Comparison of ENCODE assay signal across 19 mouse cellular contexts in genomic region chr7:73025640-73026039, GRCm38 (mm10).
DNase-seq lines count a peak whose midpoint lies in the region; ATAC-seq and TF ChIP-seq lines count a peak whose summit lies in the region.
"Had no signal": no experiment of that assay in that cellular context is flagged by ENCODE, and none has a peak within 500 bp of the region (broad histone marks: within the 10 kb centered on the region; RNA-seq: fewer than 3 reads in every experiment).

No protein-coding gene starts in this region.

- ATAC-seq in forebrain, postnatal 0 days = no peak; the same call in 1 of the 2 replicates
- no peak for ATAC-seq in forebrain, embryonic 15.5 days (replicated peaks)
- ATAC-seq in hindbrain, postnatal 0 days = no peak
- ATAC-seq in hindbrain, embryonic 16.5 days = no peak
- no peak for ATAC-seq in limb, embryonic 14.5 days (ENCODE audit: low FRiP score, low read depth)
- ATAC-seq: forebrain, embryonic 13.5 days; intestine, embryonic 16.5 days had no signal

- no peak for TF ChIP-seq POLR2A in limb, embryonic 14.5 days (IDR thresholded peaks at IDR 0.05; ENCODE audit: borderline replicate concordance, extremely low read depth, insufficient read depth, insufficient read length)

- no peaks in the 10 kb centered on the region for H3K9me3 ChIP-seq in forebrain, postnatal 0 days (ENCODE audit: low read length)
- no peaks in the 10 kb centered on the region for H3K9me3 ChIP-seq in forebrain, embryonic 15.5 days
- H3K9me3 ChIP-seq in hindbrain, postnatal 0 days (ENCODE audit: low read length) = no peaks in the 10 kb centered on the region
- H3K9me3 ChIP-seq in hindbrain, embryonic 16.5 days (ENCODE audit: control insufficient read depth, low read length) = no peaks in the 10 kb centered on the region
- no peaks in the 10 kb centered on the region for H3K9me3 ChIP-seq in limb, embryonic 14.5 days (ENCODE audit: control insufficient read depth, low read length)
- H3K9me3 ChIP-seq in limb, embryonic 10.5 days (replicated peaks) = no peaks in the 10 kb centered on the region
- H3K9me3 ChIP-seq: forebrain, embryonic 13.5 days; heart, embryonic 10.5 days; hindbrain, embryonic 13.5 days; limb, embryonic 13.5 days; midbrain, embryonic 10.5 days had no signal

- peak; percentile 54 for DNase-seq in forebrain, postnatal 0 days
- peak; percentile 37 for DNase-seq in hindbrain, postnatal 0 days (ENCODE audit: low spot score)
- DNase-seq in limb, embryonic 14.5 days (ENCODE audit: low spot score) = peak; percentile 31
- DNase-seq in limb, embryonic 10.5 days (ENCODE audit: low spot score) = no peak
- DNase-seq in NIH3T3 (ENCODE audit: low read depth) = peak; percentile 27
- no peak for DNase-seq in B cell, adult 2 months
- DNase-seq: cerebellum, adult 8-10 months; retina, postnatal 1 day had no signal

- no peak overlapping the region for H3K27ac ChIP-seq in forebrain, postnatal 0 days (ENCODE audit: low read depth, low read length)
- H3K27ac ChIP-seq in forebrain, embryonic 15.5 days (replicated peaks) = no peak overlapping the region
- H3K27ac ChIP-seq in hindbrain, postnatal 0 days = no peak overlapping the region
- no peak overlapping the region for H3K27ac ChIP-seq in hindbrain, embryonic 16.5 days (ENCODE audit: low read depth, low read length)
- no peak overlapping the region for H3K27ac ChIP-seq in limb, embryonic 14.5 days (replicated peaks; ENCODE audit: low read depth, low read length)
- no peak overlapping the region for H3K27ac ChIP-seq in limb, embryonic 10.5 days
- H3K27ac ChIP-seq: forebrain, embryonic 13.5 days; heart, embryonic 10.5 days; hindbrain, embryonic 13.5 days; limb, embryonic 13.5 days; liver, embryonic 14.5 days; macrophage; midbrain, embryonic 10.5 days had no signal

- H3K36me3 ChIP-seq in forebrain, postnatal 0 days (ENCODE audit: insufficient read depth) = no peaks in the 10 kb centered on the region
- no peaks in the 10 kb centered on the region for H3K36me3 ChIP-seq in forebrain, embryonic 15.5 days
- H3K36me3 ChIP-seq in hindbrain, postnatal 0 days (ENCODE audit: insufficient read depth, low read length) = no peaks in the 10 kb centered on the region
- no peaks in the 10 kb centered on the region for H3K36me3 ChIP-seq in hindbrain, embryonic 16.5 days (ENCODE audit: control insufficient read depth, insufficient read depth, low read length)
- H3K36me3 ChIP-seq in limb, embryonic 14.5 days (ENCODE audit: control insufficient read depth, insufficient read depth, low read length) = no peaks in the 10 kb centered on the region
- no peaks in the 10 kb centered on the region for H3K36me3 ChIP-seq in limb, embryonic 10.5 days
- H3K36me3 ChIP-seq: heart, embryonic 10.5 days; hindbrain, embryonic 13.5 days; limb, embryonic 13.5 days; midbrain, embryonic 10.5 days had no signal

- no peak overlapping the region for H3K4me2 ChIP-seq in forebrain, postnatal 0 days (ENCODE audit: low read depth)
- no peak overlapping the region for H3K4me2 ChIP-seq in forebrain, embryonic 15.5 days (replicated peaks)
- H3K4me2 ChIP-seq in hindbrain, postnatal 0 days (ENCODE audit: low read depth, low read length) = no peak overlapping the region
- H3K4me2 ChIP-seq in hindbrain, embryonic 16.5 days (ENCODE audit: low read length) = no peak overlapping the region
- H3K4me2 ChIP-seq in limb, embryonic 14.5 days (replicated peaks; ENCODE audit: low read depth, low read length, severe bottlenecking) = no peak overlapping the region
- H3K4me2 ChIP-seq: forebrain, embryonic 13.5 days; hindbrain, embryonic 13.5 days; limb, embryonic 13.5 days had no signal

- no peak overlapping the region for H3K4me3 ChIP-seq in forebrain, postnatal 0 days (ENCODE audit: low read depth, low read length)
- H3K4me3 ChIP-seq in forebrain, embryonic 15.5 days = no peak overlapping the region
- H3K4me3 ChIP-seq in hindbrain, postnatal 0 days (ENCODE audit: low read length) = no peak overlapping the region
- H3K4me3 ChIP-seq in hindbrain, embryonic 16.5 days (ENCODE audit: low read length) = no peak overlapping the region
- H3K4me3 ChIP-seq in limb, embryonic 14.5 days (replicated peaks; ENCODE audit: low read length) = no peak overlapping the region
- no peak overlapping the region for H3K4me3 ChIP-seq in limb, embryonic 10.5 days
- H3K4me3 ChIP-seq: erythroblast, embryonic 14.5 days; forebrain, embryonic 13.5 days; heart, embryonic 10.5 days; hindbrain, embryonic 13.5 days; limb, embryonic 13.5 days; midbrain, embryonic 10.5 days had no signal

- WGBS in forebrain, postnatal 0 days = 46% methylated on average over 5 of the region's 5 CpGs
- WGBS in forebrain, embryonic 15.5 days = 68% methylated on average over 5 of the region's 5 CpGs
- 59% methylated on average over 5 of the region's 5 CpGs for WGBS in hindbrain, postnatal 0 days
- 63% methylated on average over 5 of the region's 5 CpGs for WGBS in hindbrain, embryonic 16.5 days
- 64% methylated on average over 5 of the region's 5 CpGs for WGBS in limb, embryonic 14.5 days
- WGBS in limb, embryonic 10.5 days = 86% methylated on average over 5 of the region's 5 CpGs

- H3K9ac ChIP-seq in forebrain, postnatal 0 days = no peak overlapping the region
- no peak overlapping the region for H3K9ac ChIP-seq in forebrain, embryonic 15.5 days (replicated peaks)
- no peak overlapping the region for H3K9ac ChIP-seq in hindbrain, postnatal 0 days (replicated peaks; ENCODE audit: low read length)
- H3K9ac ChIP-seq in hindbrain, embryonic 16.5 days (ENCODE audit: low read depth, low read length) = no peak overlapping the region
- H3K9ac ChIP-seq in limb, embryonic 14.5 days (ENCODE audit: low read depth, low read length, severe bottlenecking) = no peak overlapping the region
- H3K9ac ChIP-seq: forebrain, embryonic 13.5 days; hindbrain, embryonic 13.5 days; limb, embryonic 13.5 days; liver, embryonic 14.5 days had no signal

- H3K4me1 ChIP-seq in forebrain, postnatal 0 days (ENCODE audit: insufficient read depth) = no peaks in the 10 kb centered on the region
- no peaks in the 10 kb centered on the region for H3K4me1 ChIP-seq in forebrain, embryonic 15.5 days
- no peaks in the 10 kb centered on the region for H3K4me1 ChIP-seq in hindbrain, postnatal 0 days (ENCODE audit: insufficient read depth, low read length)
- no peaks in the 10 kb centered on the region for H3K4me1 ChIP-seq in hindbrain, embryonic 16.5 days (ENCODE audit: control insufficient read depth, insufficient read depth, low read depth, low read length)
- no peaks in the 10 kb centered on the region for H3K4me1 ChIP-seq in limb, embryonic 14.5 days (ENCODE audit: control insufficient read depth, insufficient read depth, low read length)
- no peaks in the 10 kb centered on the region for H3K4me1 ChIP-seq in limb, embryonic 10.5 days
- H3K4me1 ChIP-seq: forebrain, embryonic 13.5 days; heart, embryonic 10.5 days; hindbrain, embryonic 13.5 days; limb, embryonic 13.5 days; midbrain, embryonic 10.5 days had no signal

- peak; percentile 60 for TF ChIP-seq CTCF in forebrain, postnatal 0 days (IDR thresholded peaks at IDR 0.05; ENCODE audit: low read depth)
- TF ChIP-seq CTCF in hindbrain, postnatal 0 days (IDR thresholded peaks at IDR 0.05; ENCODE audit: low read depth) = peak; percentile 50

- no peaks in the 10 kb centered on the region for H3K27me3 ChIP-seq in forebrain, postnatal 0 days (ENCODE audit: insufficient read depth, low read length)
- no peaks in the 10 kb centered on the region for H3K27me3 ChIP-seq in forebrain, embryonic 15.5 days
- no peaks in the 10 kb centered on the region for H3K27me3 ChIP-seq in hindbrain, postnatal 0 days (ENCODE audit: insufficient read depth, low read length)
- H3K27me3 ChIP-seq in hindbrain, embryonic 16.5 days (replicated peaks; ENCODE audit: control insufficient read depth, insufficient read depth, low read length) = no peaks in the 10 kb centered on the region
- H3K27me3 ChIP-seq in limb, embryonic 14.5 days (ENCODE audit: control insufficient read depth, insufficient read depth, low read length) = no peaks in the 10 kb centered on the region
- no peaks in the 10 kb centered on the region for H3K27me3 ChIP-seq in limb, embryonic 10.5 days (ENCODE audit: low read depth, poor library complexity, severe bottlenecking)
- H3K27me3 ChIP-seq: forebrain, embryonic 13.5 days; hindbrain, embryonic 13.5 days; limb, embryonic 13.5 days had no signal

Comparison
In these comparisons a context has a peak if more than half of its experiments do, and no peak if none do; other contexts are left out.
1. DNase-seq: peak in forebrain, postnatal 0 days (single experiment), hindbrain, postnatal 0 days (single experiment), limb, embryonic 14.5 days (single experiment) and NIH3T3 (single experiment); none in limb, embryonic 10.5 days (single experiment) and B cell, adult 2 months (0 of 2).